Mouse (Mus musculus) megakaryocyte, embryonic 14.5 days (primary cell): Measurements from ENCODE around the gene Spindoc. TPM values are rescaled to one million over a fixed set of nuclear protein-coding genes. Genes with fewer than 3 reads are reported as not detected.

Experiments used
- H3K27me3 ChIP-seq: replicated peaks from 2 replicates; pipeline ENCODE3; 2012; ENCODE audit warnings: inconsistent platforms
- H3K36me3 ChIP-seq: replicated peaks from 2 replicates; pipeline ENCODE3; 2012; ENCODE audit warnings: low read length, inconsistent platforms, mixed read lengths
- H3K4me1 ChIP-seq: 2 replicates; pipeline ENCODE4 v1.6.1; 2012; ENCODE audit warnings: inconsistent platforms
- H3K4me3 ChIP-seq: replicated peaks from 2 replicates; pipeline ENCODE3; 2012; ENCODE audit warnings: moderate library complexity, mild to moderate bottlenecking, inconsistent platforms
- H3K9me3 ChIP-seq: 2 replicates; pipeline ENCODE4 v1.6.1; 2012; ENCODE audit warnings: inconsistent platforms
- FLI1 ChIP-seq: IDR thresholded peaks from 2 replicates; pipeline ENCODE4 v1.6.1; 2012; ENCODE audit warnings: low read length, inconsistent platforms, mixed read lengths
- GATA1 ChIP-seq: IDR thresholded peaks from 3 replicates; pipeline ENCODE4 v1.6.1; 2012; ENCODE audit warnings: mixed read lengths, low read length, inconsistent platforms, borderline replicate concordance
- polyA plus RNA-seq: library from polyadenylated mRNA; stranded (reverse); fragments of >175 nt; gene quantifications from 2 replicates; pipeline ENCODE4 v1.2.3, GENCODE M21; 2012; ENCODE audit warnings: low replicate concordance; ENCODE audit not compliant: insufficient read depth

Gene Spindoc
- polyA plus RNA-seq, 1 experiment, result 40.6 TPM

DNA sequence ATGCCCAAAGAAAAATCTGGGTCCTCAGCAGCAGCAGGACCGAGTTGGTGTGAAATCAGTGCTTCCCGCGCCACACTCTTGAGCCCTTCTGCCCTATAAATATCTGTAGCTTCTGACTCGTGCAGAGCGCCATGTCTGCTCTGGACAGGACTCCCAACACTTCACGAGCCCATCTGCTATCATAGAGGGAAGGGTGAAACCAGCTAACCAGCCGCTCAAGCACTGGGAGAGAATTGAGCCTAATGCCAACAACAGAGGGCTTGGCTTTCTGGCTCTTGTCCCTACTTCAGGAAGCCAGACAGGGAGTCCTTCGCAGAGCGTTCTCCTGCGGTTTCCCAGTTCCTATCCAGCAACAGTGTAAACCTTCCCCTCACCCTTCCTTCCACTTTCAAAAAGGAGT lies 71.5 kb downstream of the Spindoc start:
- no peaks in the 10 kb centered on the region for H3K9me3 ChIP-seq
- H3K4me3 ChIP-seq, result peak overlapping the region; percentile 54
- TF ChIP-seq GATA1, result no peak
- H3K27me3 ChIP-seq, result no peaks in the 10 kb centered on the region
- peaks cover 14% of the 10 kb centered on the region for H3K36me3 ChIP-seq
- H3K4me1 ChIP-seq, result peaks cover 100% of the 10 kb centered on the region

DNA sequence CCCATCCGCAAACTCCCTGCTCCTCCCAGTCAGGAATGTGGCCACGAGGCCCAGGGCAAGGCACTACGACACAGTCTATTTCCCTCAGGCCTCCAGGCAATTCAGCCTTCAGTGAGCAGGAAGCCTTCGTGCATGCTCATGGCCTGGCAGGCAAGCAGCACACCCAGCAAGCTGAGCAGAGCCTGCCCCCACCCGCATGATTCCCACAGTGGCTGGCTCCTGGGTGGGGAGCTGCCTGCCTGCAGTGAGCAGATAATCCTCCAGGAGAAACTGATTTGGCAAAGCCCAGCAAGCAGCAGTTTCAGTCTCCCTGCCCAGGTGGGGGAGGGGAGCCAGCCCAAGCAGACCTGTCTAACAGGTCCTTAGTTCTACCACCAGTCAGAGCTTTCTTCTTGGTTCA lies 72.1 kb downstream of the Spindoc start:
- H3K27me3 ChIP-seq, result no peaks in the 10 kb centered on the region
- peaks cover 17% of the 10 kb centered on the region for H3K36me3 ChIP-seq
- no peaks in the 10 kb centered on the region for H3K9me3 ChIP-seq
- peak overlapping the region; percentile 79 for H3K4me3 ChIP-seq
- TF ChIP-seq FLI1 (no peak), GATA1 (no peak)
- peaks cover 100% of the 10 kb centered on the region for H3K4me1 ChIP-seq

DNA sequence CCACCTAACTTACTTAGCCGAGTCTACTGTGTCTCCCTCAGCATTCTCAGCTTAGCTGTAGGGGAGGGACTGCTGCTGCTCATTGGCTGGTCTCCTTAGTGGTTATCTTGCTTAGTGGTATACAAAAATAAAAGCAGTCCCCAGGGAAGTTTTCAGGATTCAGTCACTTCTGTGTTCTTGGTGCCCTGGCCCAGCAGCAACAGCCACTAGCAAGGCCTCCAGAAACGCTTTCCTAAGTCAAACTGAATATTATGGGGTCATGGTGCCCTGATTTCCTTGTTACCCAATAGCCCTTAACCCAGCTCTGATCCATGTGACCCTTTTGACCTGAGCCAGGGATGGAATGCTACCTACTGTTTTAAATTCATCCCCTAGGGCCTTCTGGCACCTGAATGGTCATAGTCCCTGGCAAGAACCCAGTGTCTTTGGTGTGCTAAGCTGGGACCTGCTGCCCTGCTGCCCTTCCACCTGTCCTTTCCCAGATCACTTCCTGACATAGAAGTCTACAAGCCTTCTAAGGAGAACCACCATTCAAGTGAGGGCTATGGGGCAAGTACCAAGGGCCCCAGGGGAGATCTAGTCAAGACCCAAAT lies 73.0 kb downstream of the Spindoc start:
- TF ChIP-seq GATA1, result no peak
- no peak for TF ChIP-seq FLI1
- H3K4me3 ChIP-seq, result peak overlapping the region; percentile 38
- no peaks in the 10 kb centered on the region for H3K9me3 ChIP-seq
- H3K27me3 ChIP-seq, result no peaks in the 10 kb centered on the region
- H3K4me1 ChIP-seq, result peaks cover 100% of the 10 kb centered on the region
- peaks cover 18% of the 10 kb centered on the region for H3K36me3 ChIP-seq

DNA sequence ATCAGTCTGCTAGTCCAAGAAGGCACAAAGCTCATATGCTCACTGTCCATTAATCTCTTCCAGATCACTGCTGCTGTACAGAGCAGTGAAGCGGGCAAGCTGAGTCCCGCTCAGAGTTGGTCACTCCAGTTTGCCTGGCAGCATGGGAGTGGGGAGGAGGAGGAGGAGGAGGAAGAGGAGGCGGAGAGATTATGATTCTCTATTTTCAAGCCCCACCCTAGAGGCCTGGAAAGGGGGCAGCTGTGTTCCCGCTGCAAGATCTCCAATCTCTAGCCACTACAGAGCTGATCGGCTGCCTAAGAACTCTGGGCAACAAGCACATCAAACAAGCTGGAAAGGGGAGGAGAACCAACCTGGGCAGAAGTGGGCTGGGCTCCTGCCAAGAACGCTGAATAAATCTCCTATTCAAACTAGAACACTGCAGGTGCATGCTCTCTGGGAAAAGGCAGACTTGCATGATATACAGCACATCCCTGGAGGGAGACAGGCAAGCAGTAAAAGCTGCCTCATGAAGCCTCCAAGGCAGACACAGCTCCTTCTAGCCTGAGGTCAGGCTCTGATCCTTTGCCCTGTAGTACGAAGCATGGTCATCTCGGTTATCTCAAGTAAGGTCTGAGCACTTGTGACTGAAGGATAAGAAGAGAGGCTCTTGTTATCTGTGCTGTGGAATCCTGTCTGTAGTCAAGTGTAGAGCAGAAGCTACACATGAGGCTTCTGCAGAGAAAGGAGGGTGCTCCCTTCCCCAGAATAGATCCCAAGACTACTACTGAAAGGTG lies 74.6 kb downstream of the Spindoc start:
- Histone ChIP-seq H3K36me3 (peaks cover 25% of the 10 kb centered on the region), H3K9me3 (no peaks in the 10 kb centered on the region), H3K4me3 (no peak overlapping the region), H3K27me3 (no peaks in the 10 kb centered on the region), H3K4me1 (peaks cover 97% of the 10 kb centered on the region)
- TF ChIP-seq FLI1 (no peak), GATA1 (no peak)

DNA sequence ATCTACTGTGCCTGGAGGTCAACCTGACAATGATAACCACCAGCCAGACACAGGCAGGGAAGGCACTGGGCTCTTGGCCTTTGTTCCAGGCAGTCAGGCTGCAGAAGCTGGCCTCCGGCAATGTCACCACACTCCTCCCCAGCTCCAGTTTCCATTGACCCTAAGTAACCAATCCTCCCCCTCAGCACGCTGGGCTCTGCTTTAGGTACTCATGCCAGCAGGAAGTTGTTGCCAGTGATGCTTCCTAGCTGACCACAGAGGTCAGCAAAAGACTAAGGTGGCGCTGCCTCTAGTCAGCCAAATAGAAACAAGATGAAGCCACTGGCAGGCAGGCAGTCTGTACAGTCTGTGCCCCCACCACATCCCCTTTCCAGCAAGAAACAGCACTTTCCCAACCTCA lies 75.8 kb downstream of the Spindoc start:
- TF ChIP-seq FLI1, result no peak
- no peak for TF ChIP-seq GATA1
- Histone ChIP-seq H3K36me3 (peaks cover 33% of the 10 kb centered on the region), H3K9me3 (no peaks in the 10 kb centered on the region), H3K4me3 (peak overlapping the region; percentile 20), H3K27me3 (no peaks in the 10 kb centered on the region), H3K4me1 (peaks cover 97% of the 10 kb centered on the region)

DNA sequence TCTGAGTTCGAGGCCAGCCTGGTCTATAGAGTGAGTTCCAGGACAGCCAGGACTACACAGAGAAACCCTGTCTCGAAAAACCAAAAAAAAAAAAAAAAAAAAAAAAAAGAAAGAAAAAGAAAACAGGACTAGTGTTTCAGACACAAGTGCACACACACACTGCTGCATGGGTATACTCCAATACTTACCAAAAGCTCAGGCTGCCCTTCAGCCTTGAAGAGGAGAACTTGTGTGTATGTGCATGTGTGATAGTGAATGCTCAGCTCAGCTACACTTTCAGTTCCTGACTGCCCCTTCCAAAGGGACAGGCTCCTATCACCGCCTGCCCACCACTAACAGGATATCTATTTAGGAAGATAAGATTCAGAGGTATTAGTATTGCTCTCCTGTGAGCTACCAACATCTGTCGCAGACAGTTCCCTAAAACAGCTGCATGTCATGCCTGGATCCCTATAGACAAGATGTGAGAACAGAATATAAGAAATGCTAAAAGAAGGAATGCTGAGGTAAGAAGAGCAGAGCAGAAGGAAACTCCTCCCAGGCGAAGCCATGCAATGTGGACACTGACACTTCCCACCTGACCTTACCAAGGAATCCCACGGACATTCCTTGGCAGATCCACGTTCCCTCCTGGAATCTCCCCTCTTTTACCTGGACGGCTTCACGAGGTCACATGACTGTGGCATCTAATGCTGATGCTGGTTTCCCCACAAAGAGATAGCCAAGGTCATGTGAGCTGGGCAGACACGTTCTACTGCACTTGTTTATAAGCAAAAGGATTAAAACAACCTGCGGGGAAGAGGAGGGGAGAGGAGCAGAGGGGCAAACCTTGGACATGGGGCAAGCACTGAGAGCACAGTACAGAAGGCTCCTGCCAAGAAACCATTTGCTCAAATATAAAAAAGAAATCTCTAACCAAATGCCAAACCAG lies 77.1 kb downstream of the Spindoc start:
- H3K9me3 ChIP-seq, result no peaks in the 10 kb centered on the region
- H3K27me3 ChIP-seq, result no peaks in the 10 kb centered on the region
- TF ChIP-seq GATA1, result no peak
- no peak for TF ChIP-seq FLI1
- H3K36me3 ChIP-seq, result peaks cover 41% of the 10 kb centered on the region
- H3K4me3 ChIP-seq, result peak overlapping the region; percentile 65
- peaks cover 95% of the 10 kb centered on the region for H3K4me1 ChIP-seq

DNA sequence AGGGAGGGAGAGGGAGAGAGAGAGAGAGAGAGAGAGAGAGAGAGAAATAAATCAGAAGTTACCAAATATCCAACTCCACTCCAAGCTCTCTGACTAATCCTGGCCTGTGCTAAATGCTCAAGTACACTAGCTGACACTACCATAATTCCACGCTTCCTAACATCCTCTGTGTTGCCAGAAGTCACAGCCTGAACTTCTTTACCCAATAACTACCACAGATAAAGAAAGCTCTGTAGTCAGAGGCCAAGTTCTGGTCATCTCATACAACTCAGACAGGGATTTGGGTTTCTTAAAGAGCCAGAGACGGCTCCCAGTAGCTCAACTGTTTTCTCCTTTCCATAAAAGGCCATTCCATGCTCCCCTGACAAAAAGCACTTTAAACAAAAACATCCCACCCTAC lies 78.0 kb downstream of the Spindoc start:
- H3K4me3 ChIP-seq, result no peak overlapping the region
- H3K36me3 ChIP-seq, result peaks cover 46% of the 10 kb centered on the region
- H3K4me1 ChIP-seq, result peaks cover 92% of the 10 kb centered on the region
- no peaks in the 10 kb centered on the region for H3K9me3 ChIP-seq
- no peaks in the 10 kb centered on the region for H3K27me3 ChIP-seq
- TF ChIP-seq FLI1 (no peak), GATA1 (no peak)

Other genes with a start within 250 kb of the Spindoc start
- gene Otub1, start 176.7 kb downstream of the Spindoc start, polyA plus RNA-seq, result 111 and 112 TPM in 2 replicates
- gene Cox8a, start 165.4 kb downstream of the Spindoc start, polyA plus RNA-seq, result 446 and 491 TPM in 2 replicates
- 14.4 and 15.8 TPM in 2 replicates for gene Naa40, start 141.8 kb downstream of the Spindoc start, polyA plus RNA-seq
- gene Rcor2, start 115.7 kb downstream of the Spindoc start, polyA plus RNA-seq, result 206 and 356 TPM in 2 replicates
- 179 and 300 TPM in 2 replicates for gene Mark2, start 41.1 kb downstream of the Spindoc start, polyA plus RNA-seq
- 4.0 and 14.7 TPM in 2 replicates for gene 2700081O15Rik, start 34.6 kb upstream of the Spindoc start, polyA plus RNA-seq
- 30.0 and 59.9 TPM in 2 replicates for gene Rtn3, start 100.3 kb upstream of the Spindoc start, polyA plus RNA-seq
- 0.28 and 1.6 TPM in 2 replicates for gene Atl3, start 111.0 kb upstream of the Spindoc start, polyA plus RNA-seq
- 2.8 and 11.1 TPM in 2 replicates for gene Pla2g16, start 174.5 kb upstream of the Spindoc start, polyA plus RNA-seq
- not detected in 2 replicates for gene Lgals12, start 224.2 kb upstream of the Spindoc start, polyA plus RNA-seq
- gene Hrasls5, start 229.5 kb upstream of the Spindoc start, polyA plus RNA-seq, result 0.26 TPM in 1 of 2 replicates, not detected in the other